Mouse (Mus musculus) olfactory bulb, adult 2 months (tissue): ENCODE measurements at regions not wholly inside any gene's neighbourhood (a gene's known extent, or its start where the extent isn't known, plus 50 kb on each side); places are given as distances from the start of the nearest gene placed in this dataset.

Experiments
- H3K27ac ChIP-seq: fragments of 200-500 bp; 2 replicates; pipeline ENCODE4 v1.5.1; 2012; ENCODE audit warnings: low read depth, low read length; ENCODE audit not compliant: insufficient read depth
- H3K4me1 ChIP-seq: fragments of 200-500 bp; 2 replicates; pipeline ENCODE4 v1.6.1; 2012; ENCODE audit warnings: low read length; ENCODE audit not compliant: control insufficient read depth, insufficient read depth
- H3K4me3 ChIP-seq: fragments of 200-500 bp; 2 replicates; pipeline ENCODE4 v1.5.1; 2012; ENCODE audit warnings: mild to moderate bottlenecking, low read depth, low read length, moderate library complexity; ENCODE audit not compliant: insufficient read depth
- CTCF ChIP-seq: fragments of 200-500 bp; IDR thresholded peaks from 2 replicates; pipeline ENCODE4 v1.5.1; 2012; ENCODE audit warnings: low read depth, mild to moderate bottlenecking, low read length, moderate library complexity; ENCODE audit not compliant: insufficient read depth
- POLR2A ChIP-seq: fragments of 200-500 bp; IDR thresholded peaks from 2 replicates; pipeline ENCODE4 v1.6.1; 2012; ENCODE audit warnings: mild to moderate bottlenecking, low read depth, low read length, moderate library complexity; ENCODE audit not compliant: insufficient read depth
- WGBS: fragments of 180-500 bp; shearing (Covaris S2); methylation state at CpG from one replicate; pipeline ENCODE4 v1.1.7; 2018; 5-methylcytosine and 5-hydroxymethylcytosine counted together

DNA sequence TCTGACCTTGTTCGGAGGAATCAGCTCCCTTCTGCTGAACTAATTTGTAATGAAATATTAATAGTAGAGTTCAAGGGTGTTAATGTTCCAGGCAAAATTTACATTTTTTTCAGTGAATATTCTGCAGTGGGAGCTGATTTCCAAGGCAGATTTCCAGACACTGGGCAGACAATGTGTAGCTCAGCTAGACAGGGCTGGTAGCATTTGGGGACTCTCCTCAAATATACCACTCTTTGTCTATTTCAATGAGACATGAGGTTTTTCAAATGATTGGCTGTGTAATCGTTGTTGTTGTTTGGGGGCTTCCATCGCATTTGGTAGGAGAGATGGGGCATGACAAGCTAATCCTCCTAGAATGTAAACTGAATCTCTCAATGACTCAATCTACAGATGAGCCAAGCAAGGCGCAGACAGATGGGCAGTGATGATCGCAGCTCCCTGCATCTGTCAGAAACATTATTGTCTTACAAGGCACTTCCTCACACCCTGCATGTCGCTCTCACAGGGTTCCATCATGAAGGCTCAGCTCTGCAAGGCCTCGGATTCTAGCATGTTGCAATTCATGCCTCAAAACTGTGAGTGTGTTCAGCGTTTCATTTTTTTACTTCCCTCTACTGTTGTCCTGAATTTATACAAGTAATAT is 241.7 kb upstream of the Akirin2 start:
- TF ChIP-seq POLR2A (no peak), CTCF (no peak)
- H3K4me1 ChIP-seq = no peaks in the 10 kb centered on the region
- no peak overlapping the region for H3K27ac ChIP-seq
- WGBS = 84% methylated on average over 8 of the region's 8 CpGs
- H3K4me3 ChIP-seq = no peak overlapping the region

DNA sequence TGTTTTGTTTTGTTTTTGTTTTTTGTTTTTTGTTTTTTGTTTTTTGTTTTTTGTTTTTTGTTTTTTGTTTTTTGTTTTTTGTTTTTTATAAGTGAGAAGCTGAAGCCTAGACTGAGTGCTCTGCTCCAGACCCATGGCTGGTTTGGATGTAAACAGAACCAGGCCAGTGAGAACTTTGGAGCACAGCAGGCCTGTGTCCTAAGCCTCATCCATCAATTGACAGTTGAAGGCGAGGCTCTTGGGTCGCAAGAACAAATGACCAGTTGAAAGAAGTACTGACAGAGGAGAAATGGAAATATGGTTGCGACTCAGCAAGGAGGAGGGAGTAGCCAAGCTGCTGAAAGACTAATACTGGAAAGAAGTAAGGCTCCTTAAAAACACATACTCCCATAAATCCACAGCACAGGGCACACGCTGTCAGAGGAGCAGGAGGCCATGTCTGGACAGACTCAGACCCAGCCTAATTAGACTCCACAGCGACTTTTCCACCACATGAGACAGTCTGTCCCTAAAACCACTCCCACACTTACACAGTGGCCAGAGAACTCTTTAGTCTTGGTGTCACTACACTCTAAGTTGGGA is 240.6 kb upstream of the Akirin2 start:
- Histone ChIP-seq H3K27ac (no peak overlapping the region), H3K4me3 (no peak overlapping the region), H3K4me1 (no peaks in the 10 kb centered on the region)
- TF ChIP-seq CTCF (no peak), POLR2A (no peak)
- WGBS = 71% methylated on average over 5 of the region's 5 CpGs

DNA sequence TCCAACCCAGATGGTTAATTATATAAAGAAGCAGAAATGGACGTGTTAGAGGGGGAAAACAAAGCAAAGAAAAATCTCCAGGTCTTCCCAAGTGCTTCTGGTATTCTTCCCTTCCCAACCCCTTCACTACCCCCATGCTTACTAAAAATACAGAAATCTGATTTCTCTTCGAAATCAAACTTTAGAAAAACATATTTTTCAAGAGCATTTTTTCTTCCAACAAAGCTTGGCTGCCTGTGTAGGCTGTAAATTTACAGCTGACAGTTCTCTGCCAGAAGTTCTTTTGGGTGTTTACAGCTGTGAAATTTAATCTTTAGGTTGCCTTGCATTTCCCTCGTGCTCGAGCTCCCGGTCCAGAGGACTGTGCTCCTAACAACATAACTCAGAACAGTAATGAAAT is 234.9 kb upstream of the Akirin2 start:
- Histone ChIP-seq H3K4me1 (no peaks in the 10 kb centered on the region), H3K27ac (no peak overlapping the region), H3K4me3 (no peak overlapping the region)
- TF ChIP-seq CTCF = no peak
- 70% methylated on average over 5 of the region's 5 CpGs for WGBS

DNA sequence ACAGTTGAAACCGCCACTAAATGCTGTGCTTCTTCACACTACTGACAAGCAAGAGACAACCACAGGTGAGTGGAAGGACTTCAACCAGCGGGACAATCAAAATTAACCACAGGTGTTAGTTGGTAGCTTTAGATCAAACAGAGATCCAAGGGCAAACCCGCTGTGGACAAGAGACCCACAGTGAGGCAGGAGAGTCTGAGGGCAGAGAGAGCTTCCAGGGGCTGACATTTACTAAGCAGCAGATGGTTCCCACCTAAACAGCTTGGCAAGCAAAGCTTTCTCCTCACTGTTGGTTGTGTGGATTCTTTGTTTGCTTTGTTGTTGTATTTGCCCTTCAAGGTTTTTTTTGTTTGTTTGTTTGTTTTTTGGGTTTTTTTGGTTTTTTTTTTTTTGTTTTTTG is 227.9 kb upstream of the Akirin2 start:
- no peak for TF ChIP-seq CTCF
- TF ChIP-seq POLR2A = no peak

DNA sequence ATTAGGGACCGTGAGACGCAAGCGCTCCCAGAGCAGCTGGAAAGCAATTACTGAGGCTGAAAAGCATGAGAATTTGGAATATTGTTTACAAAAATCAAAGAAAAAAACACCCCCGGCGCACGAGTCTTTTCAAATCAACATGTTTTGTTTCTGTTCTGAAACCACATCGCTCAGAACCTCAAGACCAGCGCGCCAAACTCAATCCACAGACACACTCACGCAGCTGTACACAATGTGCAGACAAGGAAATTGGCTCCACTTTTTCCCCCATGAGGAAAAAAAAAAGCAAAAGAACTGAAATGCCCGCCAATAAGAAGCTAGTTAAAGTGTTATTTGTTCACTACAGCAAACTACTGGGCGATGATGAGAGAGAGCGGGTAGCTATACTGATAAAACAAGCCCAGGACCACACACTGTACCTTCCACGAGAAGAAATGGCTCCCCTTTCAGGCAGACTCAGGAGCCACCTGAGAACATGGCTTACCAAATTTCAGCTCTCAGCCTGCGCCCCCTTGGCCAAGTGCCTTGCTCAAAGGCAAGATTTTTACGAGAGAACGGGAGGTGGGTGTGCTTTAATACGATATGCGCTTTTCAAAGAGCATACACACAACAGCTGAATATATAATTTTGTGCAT is 222.5 kb upstream of the Akirin2 start:
- TF ChIP-seq POLR2A = no peak
- no peak for TF ChIP-seq CTCF
- H3K4me3 ChIP-seq = peak overlapping the region; percentile 17; the same call in 1 of the 2 replicates
- H3K4me1 ChIP-seq = peaks cover 6% of the 10 kb centered on the region
- no peak overlapping the region for H3K27ac ChIP-seq
- WGBS = 20% methylated on average over 19 of the region's 19 CpGs

More for the DNA sequence above, 227.9 kb upstream of the Akirin2 start:
- WGBS = 84% methylated on average over 3 of the region's 3 CpGs
- Histone ChIP-seq H3K27ac (no peak overlapping the region), H3K4me1 (peaks cover under 1% of the 10 kb centered on the region), H3K4me3 (no peak overlapping the region)

DNA sequence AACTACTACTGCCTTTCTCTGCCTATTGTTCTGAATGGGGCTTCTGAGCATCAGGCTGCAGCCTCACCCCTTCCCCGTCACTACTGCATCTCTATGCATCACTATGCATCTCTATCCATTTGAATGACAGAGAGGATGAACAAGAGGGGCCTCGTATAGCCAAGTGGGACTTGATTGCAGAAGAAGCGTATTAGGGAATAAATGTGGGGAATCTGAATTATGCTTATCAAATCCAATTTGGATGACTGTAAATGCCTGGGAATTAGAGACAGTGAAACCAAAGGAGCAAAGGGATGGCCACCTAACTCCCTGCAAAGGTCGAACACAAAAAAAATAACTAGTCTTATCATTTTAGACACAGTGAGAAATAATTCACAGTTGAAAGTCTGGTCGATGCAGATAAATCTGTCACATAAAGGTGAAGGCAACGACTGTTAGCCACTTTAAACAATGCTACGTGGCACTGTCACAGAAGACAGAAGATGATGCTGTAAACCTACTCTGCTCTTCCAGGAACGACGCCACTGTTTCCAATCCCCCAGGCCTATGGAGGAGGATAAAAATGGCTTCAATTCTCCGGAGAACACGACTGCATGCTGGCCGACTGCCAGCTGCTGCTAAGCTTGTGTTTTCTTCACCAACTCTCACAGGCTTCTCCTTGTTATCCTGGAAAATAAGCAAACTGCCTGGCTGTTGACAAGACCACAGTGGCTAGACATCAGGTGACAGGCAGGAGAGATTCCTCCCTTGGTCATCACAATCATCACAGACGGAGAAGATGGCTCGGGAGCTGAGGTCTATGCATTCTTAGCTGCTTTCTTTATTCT is 213.6 kb upstream of the Akirin2 start:
- H3K4me3 ChIP-seq = no peak overlapping the region
- H3K4me1 ChIP-seq = peaks cover 6% of the 10 kb centered on the region; the same call in 1 of the 2 replicates
- H3K27ac ChIP-seq = no peak overlapping the region
- no peak for TF ChIP-seq POLR2A
- no peak for TF ChIP-seq CTCF
- 30% methylated on average over 14 of the region's 14 CpGs for WGBS

DNA sequence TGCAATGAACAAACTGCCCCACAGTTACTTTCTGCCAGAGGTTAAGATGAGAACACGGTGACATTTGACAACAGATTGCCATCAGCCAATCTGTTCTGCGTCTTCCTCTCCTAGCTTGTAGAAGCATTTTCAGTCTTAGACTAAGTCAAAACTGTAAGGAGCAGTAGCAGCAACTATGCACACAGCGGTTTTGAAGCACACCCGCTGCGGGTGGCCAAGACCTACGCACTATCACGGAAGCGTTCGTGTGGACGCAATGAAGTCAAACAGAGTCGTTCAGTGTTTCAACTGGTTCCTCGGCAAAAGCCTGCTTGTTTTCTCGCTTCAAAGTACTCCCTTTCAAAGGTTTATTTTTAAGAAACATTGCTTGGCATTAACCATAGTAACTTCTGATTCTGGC is 212.9 kb upstream of the Akirin2 start:
- WGBS = 38% methylated on average over 13 of the region's 13 CpGs
- peaks cover 6% of the 10 kb centered on the region; the same call in 1 of the 2 replicates for H3K4me1 ChIP-seq
- no peak overlapping the region for H3K4me3 ChIP-seq
- TF ChIP-seq CTCF (no peak), POLR2A (no peak)
- no peak overlapping the region for H3K27ac ChIP-seq

DNA sequence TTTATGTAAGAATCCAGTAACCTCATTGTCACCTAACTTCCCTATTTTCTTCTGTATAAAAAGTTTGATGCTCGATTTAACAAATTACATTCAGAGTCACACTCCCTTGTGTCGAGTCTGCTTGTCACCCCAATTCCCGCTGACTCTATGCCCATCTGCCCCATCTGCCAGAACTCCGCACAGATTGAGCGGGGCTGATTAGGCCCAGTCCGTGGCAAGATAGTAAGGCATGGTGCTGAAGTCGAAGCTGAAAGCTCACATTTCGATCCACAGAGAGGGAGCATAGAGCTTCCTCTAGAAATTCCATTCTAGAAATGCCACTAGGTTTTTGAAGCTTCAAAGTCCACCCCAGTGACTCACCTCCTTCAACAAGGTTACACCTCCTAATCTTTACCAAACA is 210.7 kb upstream of the Akirin2 start:
- WGBS = 94% methylated on average over 8 of the region's 8 CpGs
- Histone ChIP-seq H3K4me1 (peaks cover 6% of the 10 kb centered on the region; the same call in 1 of the 2 replicates), H3K4me3 (no peak overlapping the region), H3K27ac (no peak overlapping the region)
- TF ChIP-seq POLR2A (no peak), CTCF (no peak)

DNA sequence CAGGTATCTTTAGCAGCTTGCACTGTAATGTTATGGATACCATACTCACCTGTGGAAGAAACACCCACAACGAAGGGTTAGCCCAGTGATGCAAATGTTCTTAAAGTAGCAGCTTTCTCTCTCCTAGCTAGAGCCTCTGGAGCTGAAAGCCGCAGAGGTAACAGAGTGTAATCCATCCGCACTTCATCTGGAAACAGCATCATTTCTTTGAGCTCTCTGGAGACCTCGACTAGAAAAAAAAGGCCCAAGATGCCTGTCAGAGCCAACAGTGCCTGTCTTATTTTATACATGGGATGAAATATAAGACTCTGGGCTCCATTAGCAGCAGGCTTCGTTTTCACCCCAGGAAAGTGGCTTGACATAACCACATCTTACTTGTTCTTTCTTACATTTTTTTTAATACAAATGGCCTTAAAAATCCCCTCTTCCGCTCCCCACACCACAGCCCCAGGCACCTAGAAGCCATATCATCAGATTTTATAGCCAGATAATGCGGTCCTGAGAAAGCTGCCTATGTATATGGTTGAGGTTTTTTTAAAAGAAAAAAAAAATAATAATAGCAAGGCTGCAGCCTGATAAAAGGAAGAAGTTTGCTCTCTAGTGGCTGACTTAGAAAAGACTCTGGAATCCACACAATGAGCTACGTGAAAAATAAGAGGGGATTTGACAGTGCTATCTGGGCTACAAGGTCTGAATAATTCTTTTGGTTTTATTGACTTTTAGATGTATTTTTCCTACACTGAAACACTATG is 179.3 kb upstream of the Akirin2 start:
- Histone ChIP-seq H3K27ac (no peak overlapping the region), H3K4me1 (no peaks in the 10 kb centered on the region), H3K4me3 (no peak overlapping the region)
- 62% methylated on average over 8 of the region's 8 CpGs for WGBS
- no peak for TF ChIP-seq POLR2A
